Mouse (Mus musculus) right cerebral cortex, postnatal 10 days (tissue): ENCODE results near the gene Egfr.

Experiments used
- DNase-seq, 2 experiments: peaks; one replicate each; pipeline ENCODE4 v3.0.0; 2021; ENCODE audit warnings: low spot score in 2 of 2

Gene Egfr

DNA sequence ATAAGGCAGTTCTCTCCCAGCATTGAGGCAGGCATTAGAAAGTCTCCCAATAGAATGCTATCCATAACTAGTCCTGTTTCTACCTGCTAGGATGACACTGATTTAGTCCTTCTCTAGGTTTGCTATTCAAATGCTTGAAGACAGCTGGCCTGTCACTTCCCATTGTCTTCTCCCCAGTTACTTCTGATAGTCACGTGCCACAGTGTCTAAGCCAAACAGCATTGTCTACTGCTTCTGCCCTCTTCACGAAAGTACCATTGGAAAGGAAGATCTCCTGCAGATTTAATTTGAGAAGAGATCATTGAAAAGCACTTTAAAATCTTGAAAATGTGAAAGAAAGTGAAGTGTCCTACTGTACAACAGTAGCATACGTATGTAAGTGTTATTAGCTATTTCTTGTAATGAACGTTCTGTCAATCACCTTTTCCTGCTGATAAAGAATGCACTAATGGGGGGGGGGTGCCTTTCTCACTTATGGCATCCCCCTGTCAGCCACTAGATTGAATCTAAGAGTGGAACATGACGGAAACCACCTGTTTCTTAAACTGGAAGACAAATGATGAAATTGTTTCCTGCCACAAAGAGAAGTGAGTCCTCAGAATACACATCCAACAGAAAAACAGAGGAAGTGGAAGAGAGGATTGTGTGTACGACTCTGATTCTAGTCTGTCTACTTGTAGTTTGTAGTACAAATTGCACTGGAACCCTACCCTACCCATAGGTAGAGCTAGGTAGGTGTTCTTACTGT lies 204.3 kb downstream of the Egfr start:
- DNase-seq: no peak

DNA sequence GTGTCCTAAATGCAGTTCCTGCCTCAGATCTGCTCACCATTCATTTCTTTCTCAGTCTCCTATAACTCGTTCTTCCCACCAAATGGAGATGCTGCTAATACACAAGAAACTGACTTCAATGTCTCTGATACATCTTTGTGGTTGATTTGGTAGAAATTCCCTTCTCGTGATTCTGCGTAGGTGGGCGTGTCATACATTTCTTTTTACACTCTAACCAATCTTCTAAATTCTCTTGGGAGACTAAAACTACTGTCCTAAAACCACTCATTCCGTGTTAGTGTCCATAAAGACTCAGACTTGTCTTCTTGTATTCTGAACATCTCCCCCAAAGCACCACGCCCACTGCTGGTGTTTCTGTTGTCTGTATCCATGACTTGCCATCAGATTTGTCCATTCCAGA lies 205.0 kb downstream of the Egfr start:
- no peak for DNase-seq

DNA sequence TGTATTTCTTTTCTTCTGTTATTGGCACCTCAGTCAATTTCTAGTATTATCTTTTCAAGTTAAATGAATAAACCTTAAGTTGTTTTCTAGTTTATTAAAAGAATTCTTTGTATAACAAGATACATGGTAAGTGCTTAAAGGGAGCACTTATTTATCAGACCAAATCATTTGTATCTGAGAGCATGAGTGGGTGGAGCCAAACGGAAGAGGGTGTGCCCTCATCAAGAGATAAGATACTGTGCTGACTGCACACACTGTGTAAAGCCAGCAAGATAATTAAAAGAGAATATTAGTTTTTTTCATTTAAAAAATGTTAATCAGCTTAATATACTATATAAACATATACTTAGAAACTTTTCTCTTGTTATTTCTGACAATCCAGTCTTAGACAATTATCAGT lies 206.5 kb downstream of the Egfr start:
- DNase-seq: no peak
